Mouse (Mus musculus) myocyte (in vitro differentiated cells): ENCODE measurements around the gene Irf3. TPM values are rescaled to one million over a fixed set of nuclear protein-coding genes. Genes with fewer than 3 reads are reported as not detected.

Experiments used
- H3K27me3 ChIP-seq: one replicate; pipeline ENCODE4 v1.6.1; 2011; ENCODE audit not compliant: control insufficient read depth, insufficient read depth, insufficient read length
- H3K36me3 ChIP-seq: one replicate; pipeline ENCODE4 v1.6.1; 2011; ENCODE audit not compliant: control insufficient read depth, insufficient read depth
- H3K4me2 ChIP-seq: one replicate; pipeline ENCODE4 v1.6.1; 2011; ENCODE audit warnings: low read depth, control low read depth
- H3K4me3 ChIP-seq: one replicate; pipeline ENCODE4 v1.5.1; 2011; ENCODE audit warnings: mild to moderate bottlenecking, control low read depth, moderate library complexity
- H3K79me2 ChIP-seq: one replicate; pipeline ENCODE4 v1.6.1; 2011; ENCODE audit not compliant: control insufficient read depth, insufficient read depth
- H3ac ChIP-seq: one replicate; pipeline ENCODE4 v1.6.1; 2011; ENCODE audit not compliant: control insufficient read depth, insufficient read length
- CEBPB ChIP-seq: IDR thresholded peaks from 2 replicates; pipeline ENCODE4 v1.6.1; 2011; ENCODE audit warnings: mild to moderate bottlenecking, moderate library complexity; ENCODE audit not compliant: poor library complexity, insufficient read depth, severe bottlenecking
- E2F4 ChIP-seq: IDR thresholded peaks from one replicate; pipeline ENCODE4 v1.6.1; 2011; ENCODE audit warnings: mild to moderate bottlenecking, control low read depth, moderate library complexity; ENCODE audit not compliant: insufficient read depth
- MAX ChIP-seq: IDR thresholded peaks from one replicate; pipeline ENCODE4 v1.6.1; 2011; ENCODE audit warnings: low read depth, mild to moderate bottlenecking, control low read depth
- MYOD1 ChIP-seq, 3 experiments: IDR thresholded peaks; one replicate each; pipeline ENCODE4 v1.6.1; 2011; ENCODE audit warnings: control low read depth in 2 of 3, low read depth in 2 of 3, mild to moderate bottlenecking in 2 of 3, moderate library complexity in 1 of 3; ENCODE audit not compliant: insufficient read length in 2 of 3, control insufficient read depth in 1 of 3
- MYOG ChIP-seq, 3 experiments: IDR thresholded peaks; one replicate each; pipeline ENCODE4 v1.6.1; 2011; ENCODE audit warnings: control low read depth in 2 of 3, low read depth in 2 of 3, mild to moderate bottlenecking in 2 of 3; ENCODE audit not compliant: insufficient read length in 2 of 3, control insufficient read depth in 1 of 3, insufficient read depth in 1 of 3
- POLR2A ChIP-seq: IDR thresholded peaks from one replicate; pipeline ENCODE4 v1.6.1; 2011; ENCODE audit warnings: low read depth, mild to moderate bottlenecking, control low read depth, moderate library complexity; ENCODE audit not compliant: insufficient read length
- POLR2AphosphoS2 ChIP-seq: IDR thresholded peaks from one replicate; pipeline ENCODE4 v1.6.1; 2011; ENCODE audit warnings: low read depth, control low read depth; ENCODE audit not compliant: insufficient read length
- REST ChIP-seq: IDR thresholded peaks from one replicate; pipeline ENCODE4 v1.6.1; 2011; ENCODE audit warnings: mild to moderate bottlenecking, control low read depth, moderate library complexity; ENCODE audit not compliant: insufficient read depth, insufficient read length
- SRF ChIP-seq: IDR thresholded peaks from one replicate; pipeline ENCODE4 v1.6.1; 2011; ENCODE audit warnings: low read depth; ENCODE audit not compliant: control insufficient read depth, insufficient read length
- TCF12 ChIP-seq: IDR thresholded peaks from one replicate; pipeline ENCODE4 v1.6.1; 2011; ENCODE audit warnings: mild to moderate bottlenecking, control low read depth; ENCODE audit not compliant: poor library complexity, insufficient read depth, severe bottlenecking
- TCF3 ChIP-seq: IDR thresholded peaks from one replicate; pipeline ENCODE4 v1.6.1; 2011; ENCODE audit warnings: low read depth, control low read depth; ENCODE audit not compliant: insufficient read length
- USF1 ChIP-seq: IDR thresholded peaks from one replicate; pipeline ENCODE4 v1.6.1; 2011; ENCODE audit warnings: low read depth, mild to moderate bottlenecking, control low read depth, moderate library complexity
- polyA plus RNA-seq: library from polyadenylated mRNA; unstranded; fragments of >200 nt; fragmentation: generic; extraction: Trizol; gene quantifications from one replicate; pipeline ENCODE4 v1.2.1, GENCODE M21; 2012; ENCODE audit warnings: missing spikeins

The Irf3 gene
- 45.1 TPM for polyA plus RNA-seq

GRCm38 (mm10) chr7:44997231-44997939 is at the start of gene Irf3:
TSS of gene Irf3 (plus strand) at chr7:44997648.
- TF ChIP-seq POLR2AphosphoS2 (peak; percentile 36), USF1 (no peak), SRF (peak; percentile 98)

DNA sequence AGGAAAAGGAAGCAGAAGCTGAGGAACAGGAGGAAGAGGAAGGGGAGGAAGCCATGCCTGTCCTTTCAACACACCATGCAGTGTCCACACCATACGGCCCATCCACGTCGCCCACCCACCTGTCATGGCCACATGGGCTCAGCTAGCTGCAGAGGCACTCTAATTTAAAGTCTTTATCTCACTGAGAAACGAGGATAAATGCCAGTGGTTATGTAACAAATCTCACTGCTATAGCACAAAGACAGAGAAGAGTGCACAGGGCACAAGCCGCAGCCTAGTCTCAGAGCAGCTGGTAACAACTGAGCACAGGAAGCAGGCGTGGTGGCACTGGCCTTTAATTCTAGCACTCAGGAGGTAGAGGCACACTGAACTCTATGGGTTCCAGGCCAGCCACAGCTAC is 47.5 kb upstream of the Irf3 start:
- no peak overlapping the region for H3K4me3 ChIP-seq
- TF ChIP-seq TCF3, result no peak
- no peak for TF ChIP-seq SRF
- no peak for TF ChIP-seq TCF12
- no peak for TF ChIP-seq MAX
- TF ChIP-seq USF1, result no peak
- no peak for TF ChIP-seq MYOG (IDR thresholded peaks at IDR 0.05; ENCODE audit: control insufficient read depth in 1 of 3, insufficient read depth in 1 of 3, insufficient read length in 2 of 3, low read depth in 2 of 3)
- no peak for TF ChIP-seq REST
- no peak for TF ChIP-seq MYOD1 (IDR thresholded peaks at IDR 0.05; ENCODE audit: control insufficient read depth in 1 of 3, insufficient read length in 2 of 3, low read depth in 2 of 3)
- no peaks in the 10 kb centered on the region for H3K79me2 ChIP-seq
- no peak overlapping the region for H3ac ChIP-seq
- H3K27me3 ChIP-seq, result peaks cover 35% of the 10 kb centered on the region
- H3K4me2 ChIP-seq, result no peak overlapping the region
- no peaks in the 10 kb centered on the region for H3K36me3 ChIP-seq

More at GRCm38 (mm10) chr7:44997231-44997939, at the start of gene Irf3:
- peak within 1 kb of the TSS; percentile 98 for H3K4me2 ChIP-seq
- H3K79me2 ChIP-seq, result peaks cover 20% of the 10 kb centered on the region
- no peaks in the 10 kb centered on the region for H3K27me3 ChIP-seq
- peak within 1 kb of the TSS; percentile 50 for H3ac ChIP-seq
- H3K4me3 ChIP-seq, result peak within 1 kb of the TSS; percentile 86
- no peaks in the 10 kb centered on the region for H3K36me3 ChIP-seq

DNA sequence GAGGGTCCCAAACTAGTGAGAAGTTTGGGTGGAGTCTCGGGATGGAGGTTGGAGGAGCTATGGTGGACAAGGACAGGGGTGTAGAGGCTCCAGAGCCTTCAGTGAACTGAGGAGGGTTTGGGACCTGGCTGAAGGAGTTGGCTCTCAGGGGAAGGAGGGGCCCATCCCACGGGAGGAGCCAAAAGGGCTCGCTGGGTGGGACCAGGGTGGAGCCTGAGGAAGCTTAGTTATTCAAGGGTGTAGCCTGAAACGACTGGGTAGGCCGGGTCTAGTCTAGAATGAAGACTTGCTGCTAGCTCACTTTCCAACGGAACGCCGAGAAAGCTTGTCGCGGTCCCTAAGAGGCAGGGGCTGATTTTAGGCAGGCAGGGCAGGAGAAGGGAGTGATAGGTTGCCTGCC is 45.5 kb upstream of the Irf3 start:
- H3K27me3 ChIP-seq, result peaks cover 25% of the 10 kb centered on the region
- no peaks in the 10 kb centered on the region for H3K79me2 ChIP-seq
- no peaks in the 10 kb centered on the region for H3K36me3 ChIP-seq
- peak overlapping the region; percentile 95 for H3K4me2 ChIP-seq
- peak overlapping the region; percentile 30 for H3K4me3 ChIP-seq
- no peak overlapping the region for H3ac ChIP-seq
- TF ChIP-seq REST (no peak), POLR2A (peak; percentile 46), USF1 (no peak), MAX (no peak), TCF3 (no peak)

DNA sequence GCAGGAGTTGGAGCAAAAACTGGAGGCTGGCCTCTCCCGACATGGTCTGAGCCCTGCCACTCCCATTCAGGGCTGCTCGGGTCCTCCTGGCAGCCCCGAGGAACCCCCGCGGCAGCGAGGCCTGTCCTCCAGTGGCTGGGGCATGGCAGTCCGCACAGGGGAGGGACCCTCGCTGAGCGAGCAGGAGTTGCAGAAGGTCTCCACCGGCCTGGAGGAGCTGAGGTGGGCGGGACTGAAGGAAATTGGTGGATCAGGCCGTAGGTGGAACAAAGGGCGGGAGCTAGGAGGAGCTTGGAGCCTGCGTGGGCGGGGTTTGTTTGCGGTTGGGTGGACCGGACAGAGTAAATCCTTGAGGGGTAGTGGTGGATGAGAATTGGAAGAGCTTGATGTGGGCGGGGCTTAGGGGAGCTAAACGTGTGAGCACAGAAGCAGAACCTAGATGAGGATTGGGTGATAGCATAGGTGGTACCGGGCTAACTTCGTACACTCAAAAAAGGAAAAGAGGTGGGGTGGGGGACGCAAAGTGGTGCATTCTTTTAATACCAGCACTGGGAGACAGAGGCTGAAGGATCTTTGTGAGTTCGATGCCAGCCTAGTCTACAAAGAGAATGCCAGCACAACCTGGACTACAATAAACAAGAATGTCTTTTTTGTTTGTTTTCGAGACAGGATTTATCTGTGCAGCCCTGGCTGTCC is 44.7 kb upstream of the Irf3 start:
- Histone ChIP-seq H3ac (no peak overlapping the region), H3K4me3 (peak overlapping the region; percentile 30), H3K27me3 (peaks cover 17% of the 10 kb centered on the region), H3K79me2 (no peaks in the 10 kb centered on the region), H3K36me3 (no peaks in the 10 kb centered on the region), H3K4me2 (peak overlapping the region; percentile 95)
- TF ChIP-seq POLR2A (peak; percentile 53), MYOD1 (IDR thresholded peaks at IDR 0.05; ENCODE audit: control insufficient read depth in 1 of 3, insufficient read length in 2 of 3, low read depth in 2 of 3) (no peak)

DNA sequence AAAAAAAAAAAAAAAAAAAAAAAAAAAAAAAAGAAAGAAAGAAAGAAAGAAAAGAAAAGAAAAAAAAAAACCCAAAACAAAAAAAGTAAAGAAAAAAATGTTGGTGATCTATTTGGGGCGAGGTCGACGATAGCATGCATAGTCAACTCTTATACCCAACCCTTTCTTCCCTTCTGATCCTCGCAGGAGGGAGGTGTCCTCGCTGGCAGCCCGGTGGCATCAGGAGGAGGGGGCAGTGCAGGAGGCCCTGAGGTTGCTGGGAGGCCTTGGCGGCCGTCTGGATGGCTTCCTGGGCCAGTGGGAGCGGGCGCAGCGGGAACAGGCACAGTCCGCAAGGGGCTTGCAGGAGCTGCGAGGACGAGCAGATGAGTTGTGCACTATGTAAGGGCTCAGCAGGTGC is 43.9 kb upstream of the Irf3 start:
- H3K4me3 ChIP-seq, result no peak overlapping the region
- TF ChIP-seq MAX, result no peak
- TF ChIP-seq MYOG (IDR thresholded peaks at IDR 0.05; ENCODE audit: control insufficient read depth in 1 of 3, insufficient read depth in 1 of 3, insufficient read length in 2 of 3, low read depth in 2 of 3), result no peak
- no peak for TF ChIP-seq REST
- no peak for TF ChIP-seq MYOD1 (IDR thresholded peaks at IDR 0.05; ENCODE audit: control insufficient read depth in 1 of 3, insufficient read length in 2 of 3, low read depth in 2 of 3)
- no peak for TF ChIP-seq E2F4
- TF ChIP-seq USF1, result no peak
- no peak for TF ChIP-seq TCF3
- no peak for TF ChIP-seq CEBPB
- no peak for TF ChIP-seq SRF
- no peak for TF ChIP-seq POLR2A
- H3K27me3 ChIP-seq, result peaks cover 9% of the 10 kb centered on the region
- H3ac ChIP-seq, result no peak overlapping the region
- no peaks in the 10 kb centered on the region for H3K36me3 ChIP-seq
- no peak overlapping the region for H3K4me2 ChIP-seq
- no peaks in the 10 kb centered on the region for H3K79me2 ChIP-seq
